Mouse (Mus musculus): Measurements from ENCODE around the gene Tcf19. TPM values are rescaled to one million over a fixed set of nuclear protein-coding genes. Genes with fewer than 3 reads are reported as not detected.

Gene Tcf19
- 14.8 and 18.4 TPM in 2 replicates for polyA plus RNA-seq (2012; rRNA removed)

GRCm38 (mm10) chr17:35516652-35517500 lies at the start of gene Tcf19, which contains the start of gene Cchcr1:
Tcf19 (minus strand) TSS chr17:35516824.
Cchcr1 (plus strand) TSS chr17:35517100.

GRCm38 (mm10) chr17:35551881-35552414 lies 35.3 kb upstream of the Tcf19 start, which contains the start of gene Cdsn:
Cdsn (plus strand) TSS chr17:35552128.

GRCm38 (mm10) chr17:35532901-35533300 lies 16.3 kb upstream of the Tcf19 start, which contains the start of gene Psors1c2:
Psors1c2 (plus strand) TSS chr17:35533201.

GRCm38 (mm10) chr17:35505776-35506175 lies 10.8 kb downstream of the Tcf19 start, which contains the start of gene Pou5f1:
Pou5f1 (plus strand) TSS chr17:35506018.

GRCm38 (mm10) chr17:35469842-35470751 lies 46.5 kb downstream of the Tcf19 start, which contains the start of gene H2-Q10:
H2-Q10 (plus strand) TSS chr17:35470089.

Other genes starting within 250 kb of the Tcf19 start
- not detected in 2 replicates for gene H2-Q1, start 196.4 kb downstream of the Tcf19 start, polyA plus RNA-seq (2012; rRNA removed)
- gene H2-Q2, start 174.6 kb downstream of the Tcf19 start, polyA plus RNA-seq (2012; rRNA removed), result 1.3 and 2.0 TPM in 2 replicates
- 77.6 and 85.0 TPM in 2 replicates for gene H2-Q4, start 137.2 kb downstream of the Tcf19 start, polyA plus RNA-seq (2012; rRNA removed)
- 20.9 and 39.7 TPM in 2 replicates for gene H2-Q6, start 92.0 kb downstream of the Tcf19 start, polyA plus RNA-seq (2012; rRNA removed)
- 52.3 and 110 TPM in 2 replicates for gene H2-Q7, start 77.7 kb downstream of the Tcf19 start, polyA plus RNA-seq (2012; rRNA removed)
- 23.2 and 37.6 TPM in 2 replicates for gene H2-Q10, start 46.7 kb downstream of the Tcf19 start, polyA plus RNA-seq (2012; rRNA removed)
- 4.1 and 4.2 TPM in 2 replicates for gene Pou5f1, start 10.8 kb downstream of the Tcf19 start, polyA plus RNA-seq (2012; rRNA removed)
- 14.6 and 15.2 TPM in 2 replicates for gene Cchcr1, start 276 bp upstream of the Tcf19 start, polyA plus RNA-seq (2012; rRNA removed)
- gene Psors1c2, start 16.4 kb upstream of the Tcf19 start, polyA plus RNA-seq (2012; rRNA removed), result 0.27 and 0.47 TPM in 2 replicates
- gene Cdsn, start 35.3 kb upstream of the Tcf19 start, polyA plus RNA-seq (2012; rRNA removed), result 7.0 and 11.7 TPM in 2 replicates
- gene 2300002M23Rik, start 50.6 kb upstream of the Tcf19 start, polyA plus RNA-seq (2012; rRNA removed), result 13.8 and 15.5 TPM in 2 replicates
- gene Sfta2, start 84.7 kb upstream of the Tcf19 start, polyA plus RNA-seq (2012; rRNA removed), result 0.29 TPM in 1 of 2 replicates, not detected in the other
- gene Gm9573, start 109.8 kb upstream of the Tcf19 start, polyA plus RNA-seq (2012; rRNA removed), result not detected in 2 replicates
- gene Mucl3, start 126.9 kb upstream of the Tcf19 start, polyA plus RNA-seq (2012; rRNA removed), result 0.17 TPM in 1 of 2 replicates, not detected in the other
- gene Vars2, start 150.8 kb upstream of the Tcf19 start, polyA plus RNA-seq (2012; rRNA removed), result 71.0 and 77.4 TPM in 2 replicates
- 35.2 and 36.6 TPM in 2 replicates for gene Gtf2h4, start 156.9 kb upstream of the Tcf19 start, polyA plus RNA-seq (2012; rRNA removed)
- 131 and 142 TPM in 2 replicates for gene Ddr1, start 187.8 kb upstream of the Tcf19 start, polyA plus RNA-seq (2012; rRNA removed)